Mouse (Mus musculus): ENCODE results near the gene Nhlh1. TPM values are rescaled to one million over a fixed set of nuclear protein-coding genes. Genes with fewer than 3 reads are reported as not detected.
A peak's percentile ranks its signal among the peaks of the same experiment; 100 is the strongest.

The Nhlh1 gene
- total RNA-seq, 2 experiments from 2014 or later: 0.23 to 0.64 TPM

DNA sequence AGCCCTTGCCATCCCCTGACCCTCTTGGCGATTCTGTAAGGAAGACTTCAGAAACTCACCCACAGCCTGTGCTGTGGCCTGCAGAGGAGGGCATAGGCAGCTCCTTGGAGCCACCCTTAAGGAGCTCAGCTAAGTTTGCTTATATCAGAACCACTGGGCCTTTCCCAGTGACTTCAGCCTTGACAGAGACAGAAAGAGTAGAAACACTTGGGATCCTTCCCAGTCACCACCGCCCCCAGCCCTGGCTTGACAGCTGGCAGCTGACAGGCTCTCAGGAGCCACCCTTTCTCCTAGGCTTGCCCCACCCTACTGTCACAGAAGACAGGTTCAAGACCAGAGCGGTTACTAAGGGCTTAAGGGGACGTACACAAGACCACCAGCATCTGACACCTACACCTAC, 1.1 kb downstream of the Nhlh1 start:
- peak in 1 of 2 experiments; percentile 77 for DNase-seq (ENCODE audit: low spot score in 2 of 2)
- intact Hi-C loops (cut with DNase I): no loop called here

DNA sequence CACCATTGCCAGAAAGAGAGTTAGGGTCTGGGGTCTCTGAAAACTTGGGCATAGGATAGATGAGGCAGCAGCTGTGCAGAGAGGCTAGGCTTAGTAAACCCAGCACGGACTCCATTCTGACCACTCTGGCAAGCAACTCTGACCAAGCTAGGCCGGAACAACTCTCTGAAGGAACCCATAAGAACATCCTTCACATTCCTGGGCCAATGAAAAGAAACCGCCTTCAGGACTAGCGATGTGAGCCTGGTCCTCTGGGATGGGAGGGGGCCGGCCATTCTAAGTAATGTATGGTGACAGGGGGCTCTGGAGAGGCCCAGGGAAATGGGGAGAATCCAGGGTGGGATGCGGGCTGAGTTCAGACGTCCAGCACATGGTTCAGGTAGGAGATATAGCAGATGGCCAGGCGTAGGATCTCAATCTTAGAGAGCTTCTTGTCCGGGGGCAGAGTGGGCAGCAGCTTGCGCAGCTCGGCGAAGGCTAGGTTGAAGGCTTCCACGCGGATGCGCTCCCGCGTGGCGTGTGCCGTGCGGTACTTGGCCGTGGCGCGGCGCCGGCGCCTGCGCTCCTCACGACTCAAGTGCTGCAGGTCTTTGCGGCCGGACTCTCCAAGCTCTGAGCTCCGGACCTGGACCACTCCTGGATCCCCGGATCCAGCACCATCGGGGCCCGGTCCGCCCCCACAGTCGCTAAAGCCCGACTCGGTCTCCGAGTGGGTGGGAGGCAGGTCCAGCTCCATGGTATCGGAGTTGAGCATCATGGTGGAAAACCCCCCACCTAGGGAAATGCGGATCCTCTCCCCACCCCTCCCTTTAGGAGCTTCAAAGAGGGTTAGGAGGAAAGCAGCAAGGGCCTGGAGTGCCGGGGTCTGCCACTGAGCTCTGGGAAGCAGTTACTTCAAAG, 3.6 kb downstream of the Nhlh1 start:
- peak in 1 of 2 experiments; percentile 55 for DNase-seq (ENCODE audit: low spot score in 2 of 2)
- intact Hi-C loops (cut with DNase I): no loop called here

DNA sequence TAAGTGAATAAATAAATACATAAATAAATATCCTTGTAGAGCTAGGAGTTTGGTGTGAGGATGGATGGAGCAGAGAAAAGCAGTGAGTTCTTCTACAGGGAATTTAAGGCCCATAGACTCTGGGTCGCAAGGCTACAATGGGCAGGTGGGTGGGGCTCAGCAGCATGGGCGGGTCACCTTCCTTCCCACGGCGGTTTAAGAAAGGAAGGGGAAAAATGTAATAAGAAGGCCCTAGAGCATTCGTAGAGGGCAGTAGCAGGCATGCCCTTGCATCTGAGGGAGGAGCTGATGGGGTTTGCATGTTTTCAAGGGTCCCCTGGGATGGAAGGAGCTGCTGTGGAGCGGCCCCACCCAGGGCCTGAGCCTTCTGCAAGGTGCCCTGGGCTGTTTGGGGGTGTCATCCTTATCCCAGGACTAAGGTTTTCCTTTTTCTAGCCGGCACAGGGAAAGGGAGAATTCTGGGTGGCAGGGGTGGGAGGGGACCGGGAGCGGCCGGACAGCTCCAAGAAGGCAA, 4.5 kb downstream of the Nhlh1 start:
- intact Hi-C loops (cut with DNase I): no loop called here
- no peak for DNase-seq (ENCODE audit: low spot score in 2 of 2)

DNA sequence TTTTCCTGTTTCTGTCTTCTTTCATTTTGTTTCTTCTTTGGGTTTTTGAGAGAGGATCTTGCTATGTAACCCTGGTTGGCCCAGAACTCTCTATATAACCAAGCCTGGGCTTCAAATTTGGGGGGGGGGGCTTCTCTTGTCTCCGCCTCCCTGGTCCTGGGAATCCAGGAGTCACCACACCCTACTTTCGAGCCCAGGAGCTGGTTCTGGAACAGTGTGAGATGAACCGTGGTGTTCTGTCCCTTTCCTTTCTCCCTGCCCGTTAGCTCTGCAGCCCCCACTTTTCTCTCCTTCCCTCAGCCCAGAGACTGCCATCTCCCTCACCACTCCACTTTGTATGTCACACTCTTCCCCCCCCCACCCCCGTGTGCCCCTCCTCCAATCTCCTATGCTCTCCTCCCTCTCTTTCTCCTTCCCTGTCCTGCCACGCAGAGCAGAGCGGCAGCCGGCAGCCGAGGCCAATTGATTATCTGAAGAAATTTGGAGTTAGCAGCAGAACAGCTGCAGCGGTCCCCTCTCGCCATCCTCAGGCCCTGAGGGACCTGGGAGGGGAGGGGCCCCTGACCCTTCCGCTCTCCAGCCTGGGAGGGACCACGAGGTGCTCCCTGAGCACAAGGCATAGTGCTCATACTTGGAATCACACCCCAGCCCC, 8.1 kb downstream of the Nhlh1 start:
- intact Hi-C loops (cut with DNase I): loop anchor here (5.0 kb wide), 2 partner anchors 78 to 263 kb away; partner anchors contain the start of gene Pex19
- no peak for DNase-seq (ENCODE audit: low spot score in 2 of 2)

DNA sequence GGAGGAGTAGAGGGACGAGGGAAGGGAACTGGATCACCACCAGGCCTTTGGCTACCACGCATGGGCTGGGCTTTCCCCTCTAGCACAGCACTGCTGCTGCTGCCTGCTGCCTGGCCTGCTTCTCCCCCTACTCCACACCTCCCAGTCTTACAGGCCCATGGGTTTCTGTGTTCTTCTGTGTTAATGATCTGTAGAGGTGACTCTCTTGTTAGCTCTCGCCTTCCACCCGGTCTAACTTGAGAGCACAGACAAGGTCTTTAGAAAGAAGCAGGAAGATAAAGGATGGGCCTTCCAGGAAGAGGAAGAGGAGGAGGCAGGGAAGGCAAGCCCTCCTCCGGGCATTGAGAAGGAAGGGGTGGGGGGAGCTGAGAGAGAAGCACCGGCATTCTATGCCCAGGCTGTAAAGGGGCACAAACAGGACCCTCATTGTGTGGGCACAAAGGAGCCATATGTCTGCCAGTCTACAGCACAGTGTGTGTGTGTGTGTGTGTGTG, 9.1 kb downstream of the Nhlh1 start:
- no peak for DNase-seq (ENCODE audit: low spot score in 2 of 2)
- intact Hi-C loops (cut with DNase I): loop anchor here (5.0 kb wide), 2 partner anchors 79 to 264 kb away; partner anchors contain the start of gene Pex19

DNA sequence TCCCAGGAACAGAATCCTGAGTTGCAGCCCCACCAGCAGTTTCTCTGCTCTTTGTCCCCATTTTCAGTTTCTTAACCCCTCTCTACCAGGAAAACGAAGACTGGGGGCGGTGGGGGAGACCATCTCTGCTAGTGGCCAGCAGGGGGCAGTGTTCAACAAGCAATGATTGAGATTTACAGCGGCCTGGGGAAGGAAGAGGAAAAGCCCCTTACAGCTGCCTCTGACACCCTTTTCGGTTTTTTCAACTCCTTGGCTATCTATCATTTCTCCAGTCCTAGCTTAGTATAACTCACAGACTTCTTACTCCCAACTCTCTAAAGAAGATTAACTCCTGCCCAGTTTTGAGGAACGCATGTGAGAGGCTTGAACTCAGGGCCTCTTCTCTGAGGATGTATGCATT, 10.4 kb downstream of the Nhlh1 start:
- intact Hi-C loops (cut with DNase I): loop anchor here (5.0 kb wide), 2 partner anchors 80 to 265 kb away; partner anchors contain the start of gene Pex19
- peak; percentile 63 to 64 for DNase-seq (ENCODE audit: low spot score in 2 of 2)

DNA sequence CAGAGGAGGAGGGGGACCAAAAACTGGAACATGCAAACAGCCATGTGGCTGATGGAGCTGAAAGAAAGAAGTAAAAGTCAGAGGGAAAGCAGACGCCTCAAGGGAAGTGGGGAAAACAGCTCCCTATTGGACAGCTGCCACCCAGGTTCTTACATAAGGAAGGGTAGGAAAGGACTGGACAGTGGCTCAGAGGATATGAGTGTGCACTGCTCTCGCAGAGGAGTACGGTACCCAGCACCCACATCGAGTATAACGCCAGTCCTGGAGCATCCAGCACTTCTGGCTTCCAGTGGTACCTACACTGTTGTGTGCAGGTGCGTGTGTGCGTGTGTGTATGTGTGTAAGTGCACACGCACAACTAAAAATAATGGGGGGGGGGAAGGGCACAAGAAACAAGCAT, 11.0 kb downstream of the Nhlh1 start:
- no peak for DNase-seq (ENCODE audit: low spot score in 2 of 2)
- intact Hi-C loops (cut with DNase I): loop anchor here (5.0 kb wide), 2 partner anchors 81 to 266 kb away; partner anchors contain the start of gene Pex19

DNA sequence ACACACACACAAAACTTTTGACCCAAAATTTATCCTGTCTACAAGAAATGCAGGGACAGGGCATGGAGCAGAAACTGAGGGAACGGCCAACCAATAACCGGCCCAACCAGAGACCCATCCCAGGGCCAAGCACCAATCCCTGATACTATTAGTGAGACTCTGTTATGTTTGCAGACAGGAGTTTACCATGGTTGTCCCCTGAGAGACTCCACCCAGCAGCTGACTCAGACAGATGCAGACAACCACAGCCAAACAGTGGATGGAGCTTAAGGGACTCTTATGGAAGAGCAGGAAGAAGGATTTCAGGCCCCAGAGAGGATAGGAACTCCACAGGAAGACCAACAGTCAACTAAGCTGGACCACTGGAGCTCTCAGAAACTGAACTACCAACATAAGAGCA, 27.5 kb downstream of the Nhlh1 start:
- intact Hi-C loops (cut with DNase I): no loop called here
- DNase-seq (ENCODE audit: low spot score in 2 of 2): no peak

DNA sequence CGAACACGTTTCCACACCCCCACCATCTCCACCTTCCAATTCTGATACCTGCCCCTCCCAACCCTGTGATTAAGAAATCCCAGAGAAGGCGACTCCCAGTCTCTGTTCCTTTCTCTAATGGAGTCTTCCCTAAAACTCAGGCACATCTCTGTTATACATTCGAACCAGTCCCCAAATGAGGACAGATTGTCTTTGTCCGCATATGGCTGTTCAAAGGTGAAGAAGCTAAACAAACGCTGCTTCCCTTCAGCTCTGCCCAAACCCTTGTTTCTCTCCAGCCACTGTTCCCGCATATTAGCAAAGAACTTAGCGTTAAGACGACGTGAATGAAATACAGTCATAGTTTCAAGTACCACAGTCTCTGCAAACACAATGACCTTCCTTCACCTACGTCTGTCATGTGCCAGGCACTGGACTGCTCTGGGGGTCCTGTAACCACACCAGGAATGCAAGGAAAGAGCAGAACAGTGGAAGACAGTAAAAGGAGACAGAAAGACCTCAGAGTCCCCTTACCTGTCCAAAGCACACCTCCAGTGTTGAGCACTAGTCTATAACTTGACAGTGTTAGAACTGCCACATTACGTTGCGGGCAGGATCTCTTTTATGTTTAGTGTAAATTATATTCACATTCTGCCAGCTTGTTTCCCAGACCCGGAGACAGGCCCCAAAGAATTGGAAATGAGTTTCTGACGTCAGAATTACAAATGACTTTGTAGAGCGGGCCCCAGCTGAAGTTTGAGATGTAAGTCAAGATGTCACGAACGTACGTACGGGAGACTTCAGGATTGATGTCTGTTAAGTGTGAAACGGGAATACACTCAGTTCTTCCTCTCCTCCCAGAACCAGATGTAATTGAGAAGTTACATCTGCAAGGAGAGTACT, 28.7 kb downstream of the Nhlh1 start, which contains the start of gene Vangl2:
Gene Vangl2 (minus strand): TSS at position 51 of the 882 bp plus-strand sequence.
- intact Hi-C loops (cut with DNase I): no loop called here
- DNase-seq (ENCODE audit: low spot score in 2 of 2): no peak

DNA sequence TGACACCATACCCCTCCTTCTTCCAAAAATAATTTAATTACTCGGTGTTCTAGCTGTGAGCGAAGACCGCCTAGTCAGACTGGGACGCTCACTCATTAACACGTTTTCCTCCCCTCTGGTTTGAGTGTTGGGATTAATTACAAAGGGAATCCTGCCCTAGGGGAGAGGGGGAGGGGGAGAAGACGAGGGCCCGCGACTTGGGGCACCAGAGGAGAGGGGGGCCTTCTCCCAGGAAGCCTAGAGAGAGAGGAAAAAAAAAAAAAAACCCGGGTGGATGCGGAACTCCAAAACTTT, 29.6 kb downstream of the Nhlh1 start:
- intact Hi-C loops (cut with DNase I): no loop called here
- DNase-seq (ENCODE audit: low spot score in 2 of 2): no peak

DNA sequence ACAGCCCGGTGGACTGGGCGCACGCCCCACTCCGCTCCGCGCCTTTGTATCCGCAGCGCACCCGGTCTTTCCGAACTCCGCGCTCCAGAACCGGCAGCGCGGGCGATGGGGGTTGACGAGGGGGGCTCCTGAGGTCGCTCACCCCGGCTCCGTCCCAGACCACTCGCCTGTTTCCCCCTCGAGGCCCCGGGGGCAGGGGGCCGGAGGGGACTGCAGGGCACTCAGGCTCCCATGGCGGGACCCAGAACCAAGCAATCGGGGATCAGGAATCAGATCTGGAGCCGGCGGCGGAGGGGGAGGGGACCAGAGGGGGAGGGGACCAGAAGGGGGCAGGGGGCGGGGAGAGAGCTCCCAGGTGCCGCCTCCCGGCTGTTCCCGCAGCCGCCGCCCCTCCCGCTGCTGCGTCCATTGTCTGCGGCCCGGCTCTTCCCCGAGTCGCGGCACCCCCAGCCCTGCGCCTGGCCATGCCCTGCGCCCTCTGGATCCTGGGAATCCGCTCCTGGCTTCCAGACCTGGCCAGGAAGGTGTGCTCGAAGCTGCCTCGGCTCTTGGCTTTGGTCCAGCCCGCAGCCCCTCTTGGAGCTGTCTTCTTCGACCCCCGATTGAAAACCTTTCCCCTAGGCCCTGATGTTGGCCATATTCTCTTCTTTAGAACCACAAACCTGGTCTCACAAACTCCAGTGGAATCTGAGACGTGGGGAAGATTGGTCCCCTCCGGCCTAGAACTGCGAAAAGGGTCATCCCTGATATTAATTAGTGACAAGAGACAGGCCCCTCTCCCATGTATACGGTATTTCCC, 30.2 kb downstream of the Nhlh1 start:
- peak; percentile 61 to 82 for DNase-seq (ENCODE audit: low spot score in 2 of 2)
- intact Hi-C loops (cut with DNase I): no loop called here

DNA sequence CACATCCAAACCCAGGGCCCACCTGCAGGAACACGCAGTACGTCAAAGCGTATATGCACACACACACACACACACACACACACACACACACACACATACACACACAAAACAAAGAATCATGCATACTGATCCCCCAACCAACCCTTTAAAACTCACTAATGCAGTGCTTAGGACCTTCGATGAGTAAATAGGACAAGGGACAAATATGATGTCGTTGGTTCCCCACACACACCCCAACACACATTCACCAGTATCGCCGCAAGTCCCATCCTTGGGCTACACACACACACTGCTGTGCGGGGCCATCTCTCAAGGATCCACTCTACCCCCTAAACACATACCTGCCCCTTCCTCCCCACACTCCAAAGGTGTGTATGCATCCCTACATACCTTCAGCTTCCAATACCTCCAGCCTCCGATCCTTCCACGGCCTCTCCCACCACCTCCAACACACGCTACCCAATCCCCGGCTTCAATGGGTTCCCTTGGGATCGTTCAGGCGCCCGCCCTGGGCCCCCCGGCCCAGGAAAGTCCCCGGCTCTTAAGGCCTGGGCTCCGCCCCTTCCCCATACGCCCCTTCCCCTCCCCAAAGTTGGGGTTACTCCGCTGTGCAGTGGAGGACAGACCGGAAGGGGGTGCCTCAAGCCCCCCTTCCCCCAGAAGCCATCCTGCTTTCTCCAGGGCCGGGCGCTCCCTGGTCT, 31.0 kb downstream of the Nhlh1 start:
- intact Hi-C loops (cut with DNase I): no loop called here
- DNase-seq (ENCODE audit: low spot score in 2 of 2): peak in 1 of 2 experiments; percentile 35

DNA sequence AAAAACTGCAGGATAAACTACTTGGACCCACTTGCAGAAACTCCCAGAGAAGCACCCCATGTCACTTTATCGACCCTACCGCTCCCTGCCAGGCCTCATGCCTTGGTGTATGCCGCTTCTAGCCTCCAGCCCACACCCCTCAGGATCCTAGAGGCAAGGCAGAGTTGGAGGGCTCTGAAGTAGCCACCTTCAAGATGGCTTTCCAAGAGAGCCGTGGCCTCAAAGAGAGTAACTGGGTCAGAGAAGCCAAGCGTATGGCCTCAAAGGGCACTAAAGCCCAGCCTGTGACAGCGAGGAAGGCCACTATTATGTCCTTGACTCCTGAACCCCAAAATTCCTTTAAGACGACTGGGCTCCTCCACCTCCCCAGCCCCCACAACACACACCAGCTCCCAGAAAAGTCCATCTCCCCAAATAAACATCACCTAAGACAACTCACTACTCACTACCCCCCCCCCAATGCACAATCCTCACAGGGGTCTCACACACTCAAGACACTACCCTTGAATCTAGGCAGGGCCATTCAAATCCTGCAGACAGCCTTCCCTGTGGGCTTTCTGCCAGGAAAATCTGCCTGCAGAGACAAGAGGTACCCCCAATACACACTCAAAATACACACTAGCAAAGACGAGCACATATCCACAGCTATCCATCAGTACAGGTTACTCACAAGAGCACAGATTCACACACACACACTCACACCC, 32.0 kb downstream of the Nhlh1 start:
- DNase-seq (ENCODE audit: low spot score in 2 of 2): no peak
- intact Hi-C loops (cut with DNase I): no loop called here

DNA sequence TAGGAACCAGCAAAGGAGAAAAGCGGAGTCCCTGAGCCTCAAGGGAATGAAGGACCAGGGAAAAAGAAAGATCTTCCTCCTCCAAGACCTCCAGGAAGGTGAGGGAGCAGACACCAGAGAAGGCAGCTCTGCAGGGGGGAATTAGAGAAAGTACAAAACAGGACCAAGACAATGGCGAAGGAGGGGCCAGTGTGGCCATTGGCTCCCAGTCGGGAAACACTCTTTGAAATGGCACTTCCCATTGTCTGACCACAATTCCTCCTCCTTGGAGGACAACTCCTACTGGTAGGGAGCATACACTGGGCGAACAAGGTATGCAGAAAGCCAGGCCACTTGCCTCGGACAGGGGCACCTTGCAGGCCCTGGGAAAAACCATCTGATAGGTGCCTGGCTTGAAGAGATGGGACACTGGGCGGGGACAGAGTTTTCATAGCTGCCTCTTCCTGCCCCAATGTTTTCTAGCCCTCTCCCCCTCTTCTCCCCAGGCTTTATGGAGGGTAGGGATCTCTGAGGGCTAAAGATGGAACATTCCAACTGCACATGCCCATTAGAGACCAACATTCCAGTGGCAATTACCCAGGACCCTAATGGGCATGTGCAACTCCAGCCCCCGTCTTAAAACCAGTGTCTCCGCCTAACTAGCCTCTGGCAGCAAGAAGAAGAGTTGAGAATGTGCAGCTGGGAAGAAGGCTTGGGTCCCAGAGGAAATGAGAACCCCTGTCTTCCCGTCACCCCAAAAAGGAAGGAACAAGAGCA, 33.1 kb downstream of the Nhlh1 start:
- DNase-seq (ENCODE audit: low spot score in 2 of 2): no peak

DNA sequence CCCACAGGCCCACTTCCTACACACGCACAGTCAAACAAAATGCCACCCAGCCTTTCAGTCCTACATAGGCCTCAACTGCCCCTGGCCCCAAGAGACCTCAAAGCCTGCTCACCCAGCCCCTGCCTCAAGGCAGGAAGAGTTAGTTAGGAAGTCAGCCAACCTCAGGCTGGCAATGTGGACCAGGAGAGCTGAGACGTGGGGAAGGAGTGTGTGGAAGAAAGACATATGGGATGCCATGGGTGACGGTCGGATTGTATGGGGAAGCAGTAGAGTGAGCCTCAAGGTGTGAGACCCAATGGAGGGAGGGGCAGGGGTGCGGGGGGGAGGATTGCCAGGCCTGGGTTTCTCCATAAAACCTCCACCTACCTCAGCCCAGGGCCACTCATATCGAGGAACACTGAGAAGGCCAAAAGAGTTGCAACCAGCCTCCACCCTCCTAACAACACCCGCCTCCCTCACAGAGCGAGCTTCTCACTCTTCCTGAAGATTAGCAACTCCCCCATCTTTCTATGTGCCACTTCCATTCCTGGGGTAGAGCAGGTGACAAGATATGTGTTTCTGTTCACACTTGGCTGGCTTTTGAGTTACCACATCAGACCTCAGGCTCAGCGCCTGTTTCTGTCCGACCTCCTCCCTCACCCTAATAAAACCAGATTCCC, 37.4 kb downstream of the Nhlh1 start:
- intact Hi-C loops (cut with DNase I): no loop called here
- peak in 1 of 2 experiments; percentile 74 for DNase-seq (ENCODE audit: low spot score in 2 of 2)

More for the DNA sequence above, 33.1 kb downstream of the Nhlh1 start:
- intact Hi-C loops (cut with DNase I): no loop called here

DNA sequence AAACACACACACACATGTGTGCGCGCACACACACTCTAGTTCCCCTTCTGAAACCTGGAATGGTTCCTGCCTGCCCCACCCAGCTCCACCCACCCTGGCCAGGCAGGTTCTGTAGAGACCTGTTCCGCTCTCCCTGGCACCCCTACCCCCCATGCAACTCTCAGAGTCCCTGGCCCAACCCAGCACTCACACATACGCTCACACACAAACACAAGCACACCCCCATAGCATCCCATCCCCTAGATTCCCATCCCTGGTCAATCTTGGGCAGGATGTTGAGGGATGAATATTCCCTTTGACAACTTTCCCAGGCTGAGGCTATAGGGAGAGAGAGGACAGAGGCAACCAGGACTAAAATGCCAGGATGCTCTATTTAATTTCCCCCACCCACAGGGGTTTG, 38.0 kb downstream of the Nhlh1 start:
- intact Hi-C loops (cut with DNase I): no loop called here
- no peak for DNase-seq (ENCODE audit: low spot score in 2 of 2)
